Mouse (Mus musculus) kidney, adult 8-10 months (tissue): ENCODE data around the gene Mib2.
"Not testable (repeated sequence)": the region's sequence is repeated elsewhere in the genome, so short reads cannot be mapped to it uniquely, and the experiment has no call there.

ENCODE experiments used
- DNase-seq, 2 experiments: peaks; one replicate each; pipeline ENCODE4 v3.0.0; 2022

The Mib2 gene

DNA sequence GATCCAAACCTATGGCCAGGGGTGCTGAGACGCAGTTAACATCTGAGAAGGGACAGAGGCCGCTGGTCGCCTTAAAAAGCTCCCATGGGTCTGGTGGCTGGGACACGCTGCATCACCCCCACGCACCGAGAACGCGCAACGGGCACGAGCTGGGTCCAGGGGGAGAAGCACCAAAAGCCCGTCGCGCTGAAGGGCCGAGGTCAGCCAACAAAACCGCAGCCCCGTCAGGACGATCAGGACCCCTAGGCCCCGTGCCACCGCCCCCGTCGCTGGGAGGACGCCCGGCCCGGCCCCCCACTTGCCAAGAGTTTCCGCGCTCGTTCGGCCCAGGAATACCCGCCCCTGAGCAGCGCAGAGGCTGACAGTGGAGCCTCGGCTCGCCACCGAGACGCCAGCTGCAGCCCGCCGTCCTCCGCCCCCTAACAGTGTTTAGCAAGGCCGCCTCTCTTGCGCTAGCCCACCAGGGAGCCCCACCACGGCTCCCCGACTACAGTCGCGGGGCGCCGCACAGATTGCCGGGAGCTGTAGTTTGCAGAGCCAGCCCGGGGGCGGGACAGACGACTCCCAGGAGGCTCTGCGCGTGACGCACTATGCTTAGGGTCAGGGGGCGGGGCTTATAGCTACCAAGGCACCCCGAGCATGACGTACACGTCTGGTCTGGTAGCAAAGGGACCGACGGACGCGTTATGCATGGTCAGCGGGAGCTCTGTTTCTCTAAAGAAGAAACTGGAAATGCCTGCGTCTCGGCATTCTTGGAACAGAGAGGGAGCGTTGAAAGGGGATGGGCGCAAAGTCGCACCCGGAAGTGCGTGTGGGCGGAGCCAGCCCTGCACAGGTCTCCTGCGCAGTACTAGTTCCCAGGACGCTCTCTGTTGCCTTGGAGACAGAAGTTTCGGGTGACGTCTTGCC lies at the start of gene Mib2:
Mib2 (minus strand) TSS at position 510 of the 909 bp plus-strand sequence.
- DNase-seq: peak; percentile 95 to 98

DNA sequence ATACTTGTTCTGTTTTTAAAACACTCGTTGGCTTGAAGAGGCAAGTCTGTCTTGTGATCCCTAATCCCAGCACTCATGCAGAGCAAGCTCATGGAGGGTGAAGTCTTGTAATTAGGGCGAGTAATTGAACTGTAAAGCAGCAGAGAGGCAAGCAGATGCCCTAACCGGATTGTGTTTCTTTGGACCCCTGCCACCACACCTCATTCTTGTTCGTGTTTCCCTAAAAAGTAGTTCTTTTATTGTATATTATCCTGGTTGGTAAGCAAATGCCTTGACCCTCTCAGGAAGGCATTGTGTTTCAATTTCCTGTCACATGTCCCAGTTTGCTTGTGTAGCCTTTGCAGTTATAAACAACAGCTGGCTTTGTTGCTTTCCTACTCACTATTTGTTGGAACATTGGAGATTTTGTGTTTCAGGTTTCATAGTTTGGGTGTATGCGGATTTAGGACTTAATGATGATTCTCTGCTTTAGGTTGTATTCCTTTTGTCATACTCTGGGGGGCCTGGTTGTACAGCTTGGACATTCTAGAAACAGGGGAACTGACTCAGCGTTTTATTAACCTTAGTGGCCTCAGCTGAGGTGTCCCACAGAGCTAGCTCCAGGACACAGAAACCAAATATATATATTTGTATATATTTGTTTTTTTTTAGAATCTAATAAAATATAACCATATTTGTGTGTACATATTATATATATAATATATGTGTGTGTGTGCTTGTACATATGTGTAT lies 41.7 kb upstream of the Mib2 start:
- no peak for DNase-seq

DNA sequence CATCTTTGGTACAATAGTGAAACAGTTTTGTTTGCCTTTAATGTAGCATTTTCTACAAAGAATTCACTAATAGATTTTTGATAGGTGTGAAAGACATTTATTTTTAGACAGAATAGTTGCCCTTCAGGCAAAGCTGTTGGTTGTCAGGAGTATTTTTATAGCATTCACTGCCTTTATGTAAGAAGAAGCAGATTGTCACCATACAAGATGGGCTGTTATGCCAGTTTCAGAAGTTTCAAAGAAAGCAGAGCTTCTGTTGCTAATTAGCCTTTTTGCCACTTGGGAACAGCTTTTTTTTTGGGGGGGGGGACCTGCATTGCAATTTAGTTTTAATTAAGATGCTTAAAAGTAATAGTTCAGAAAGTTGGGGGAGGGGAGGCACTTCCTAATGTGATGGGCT lies 40.0 kb upstream of the Mib2 start:
- no peak for DNase-seq

DNA sequence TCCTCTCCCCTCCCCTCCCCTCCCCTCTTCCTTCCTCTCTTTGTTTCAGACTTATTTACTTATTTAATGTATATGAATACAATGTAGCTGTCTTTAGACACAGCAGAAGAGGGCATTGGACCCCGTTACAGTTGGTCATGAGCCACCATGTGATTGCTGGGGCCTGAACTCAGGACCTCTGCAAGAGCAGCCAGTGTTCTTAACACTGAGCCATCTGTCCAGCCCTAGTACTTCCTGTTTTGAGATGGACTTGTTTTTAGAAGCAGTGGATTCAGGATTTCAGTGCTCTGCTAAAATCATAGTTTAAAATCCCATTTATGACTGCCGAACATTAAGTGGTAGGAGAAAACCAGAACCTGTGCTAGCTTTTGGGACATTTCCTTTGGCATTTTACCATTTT lies 39.6 kb upstream of the Mib2 start:
- no peak for DNase-seq

DNA sequence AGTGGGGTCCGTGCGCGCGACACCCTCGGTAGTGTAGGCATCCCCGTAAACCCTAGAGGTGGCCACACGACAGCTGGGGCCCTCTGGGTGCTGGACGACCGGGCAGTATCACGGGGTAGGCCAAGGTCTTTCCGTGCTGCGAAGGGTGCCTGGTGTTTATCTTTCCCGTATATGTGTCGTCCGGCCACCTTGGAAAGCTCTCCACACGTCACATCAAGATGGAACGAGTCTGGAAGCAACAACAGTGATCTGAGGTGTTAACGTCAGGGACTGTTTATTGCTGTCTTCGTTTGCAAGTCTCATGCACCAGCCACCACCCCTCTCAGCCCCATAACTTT lies 36.6 kb upstream of the Mib2 start:
- DNase-seq: no peak

DNA sequence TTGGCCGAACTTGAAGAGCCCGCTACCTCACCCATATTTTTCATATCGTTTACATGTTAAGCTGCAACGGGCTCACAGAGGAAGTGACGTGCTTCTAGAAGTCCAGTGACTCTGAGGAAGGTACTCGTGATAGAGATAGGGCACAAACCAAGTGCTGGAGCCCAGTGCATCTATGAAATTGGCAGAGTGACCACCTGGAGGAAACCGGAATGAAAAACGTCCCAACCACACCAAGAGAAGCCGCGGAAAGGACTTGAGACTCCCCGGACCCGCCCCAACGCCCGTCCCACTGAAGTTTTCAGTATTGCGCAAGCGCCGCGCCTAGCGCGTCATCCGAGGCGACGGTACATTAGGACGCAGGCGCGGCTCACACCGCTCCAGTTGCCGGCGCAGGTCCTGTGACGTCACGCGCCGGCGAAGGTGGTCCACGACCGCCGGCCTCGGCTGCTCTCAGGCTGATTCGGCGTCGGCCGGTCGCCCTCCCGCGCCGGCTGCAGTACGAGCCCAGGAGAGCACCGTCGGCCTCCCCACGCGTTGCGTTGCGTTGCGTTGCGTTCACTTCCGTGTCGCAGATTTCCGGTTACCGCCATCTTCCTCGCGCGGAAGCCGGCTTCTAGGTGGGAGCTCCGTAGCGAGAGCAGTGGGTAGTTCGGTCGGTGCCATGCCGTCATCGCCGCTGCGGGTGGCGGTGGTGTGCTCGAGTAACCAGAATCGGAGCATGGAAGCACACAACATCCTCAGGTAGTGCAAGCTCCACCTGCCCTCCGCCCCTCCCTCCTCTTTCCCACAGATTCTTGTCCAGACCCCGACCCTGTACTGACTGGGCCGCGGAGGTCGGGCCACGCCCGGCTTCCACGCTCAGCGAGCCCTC lies 36.0 kb upstream of the Mib2 start, which contains the start of gene Ssu72:
Ssu72 (plus strand) TSS at position 80 of the 871 bp plus-strand sequence.
- DNase-seq: peak; percentile 89 to 94

DNA sequence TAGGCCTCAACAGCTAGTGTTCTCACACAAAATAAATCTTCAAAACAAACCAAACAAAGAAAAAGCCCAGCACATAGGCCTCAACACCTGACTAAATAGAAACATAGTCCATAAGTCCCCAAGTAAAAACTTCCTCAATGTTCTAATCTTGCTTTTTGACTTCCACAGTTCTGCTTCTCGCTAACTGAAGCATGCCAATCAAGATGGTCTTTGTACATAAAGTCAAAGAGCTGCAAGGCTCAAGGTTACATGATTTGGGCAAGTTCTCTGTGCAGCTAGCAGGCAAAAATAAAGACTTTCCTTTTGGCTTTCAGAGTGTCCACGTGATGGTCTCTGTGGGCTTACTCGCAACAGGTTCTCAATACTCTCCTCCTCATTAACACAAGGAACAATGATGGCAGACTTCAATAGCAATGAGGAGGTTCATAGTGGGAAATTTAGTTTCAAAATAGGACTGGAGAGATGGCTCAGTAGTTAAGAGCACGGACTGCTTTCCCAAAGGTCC lies 34.5 kb upstream of the Mib2 start:
- DNase-seq: no peak

DNA sequence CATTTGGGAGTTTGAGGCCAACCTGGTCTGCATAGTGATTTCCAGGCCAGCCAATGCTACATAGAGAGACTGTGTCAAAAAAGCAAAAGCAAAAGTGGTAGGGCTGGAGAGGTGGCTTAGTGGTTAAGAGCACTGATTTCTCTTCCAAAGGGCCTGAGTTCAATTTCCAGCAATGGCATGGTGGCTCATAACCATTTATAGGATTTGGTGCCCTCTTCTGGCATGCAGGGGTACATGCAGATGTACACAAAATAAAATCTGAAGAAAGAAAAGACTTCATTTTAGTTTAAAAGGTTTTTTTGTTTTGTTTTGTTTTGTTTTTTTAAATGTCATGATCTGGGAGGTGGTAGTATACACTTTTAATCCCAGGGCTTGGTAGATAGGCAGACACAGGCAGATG lies 31.4 kb upstream of the Mib2 start:
- DNase-seq: no peak

DNA sequence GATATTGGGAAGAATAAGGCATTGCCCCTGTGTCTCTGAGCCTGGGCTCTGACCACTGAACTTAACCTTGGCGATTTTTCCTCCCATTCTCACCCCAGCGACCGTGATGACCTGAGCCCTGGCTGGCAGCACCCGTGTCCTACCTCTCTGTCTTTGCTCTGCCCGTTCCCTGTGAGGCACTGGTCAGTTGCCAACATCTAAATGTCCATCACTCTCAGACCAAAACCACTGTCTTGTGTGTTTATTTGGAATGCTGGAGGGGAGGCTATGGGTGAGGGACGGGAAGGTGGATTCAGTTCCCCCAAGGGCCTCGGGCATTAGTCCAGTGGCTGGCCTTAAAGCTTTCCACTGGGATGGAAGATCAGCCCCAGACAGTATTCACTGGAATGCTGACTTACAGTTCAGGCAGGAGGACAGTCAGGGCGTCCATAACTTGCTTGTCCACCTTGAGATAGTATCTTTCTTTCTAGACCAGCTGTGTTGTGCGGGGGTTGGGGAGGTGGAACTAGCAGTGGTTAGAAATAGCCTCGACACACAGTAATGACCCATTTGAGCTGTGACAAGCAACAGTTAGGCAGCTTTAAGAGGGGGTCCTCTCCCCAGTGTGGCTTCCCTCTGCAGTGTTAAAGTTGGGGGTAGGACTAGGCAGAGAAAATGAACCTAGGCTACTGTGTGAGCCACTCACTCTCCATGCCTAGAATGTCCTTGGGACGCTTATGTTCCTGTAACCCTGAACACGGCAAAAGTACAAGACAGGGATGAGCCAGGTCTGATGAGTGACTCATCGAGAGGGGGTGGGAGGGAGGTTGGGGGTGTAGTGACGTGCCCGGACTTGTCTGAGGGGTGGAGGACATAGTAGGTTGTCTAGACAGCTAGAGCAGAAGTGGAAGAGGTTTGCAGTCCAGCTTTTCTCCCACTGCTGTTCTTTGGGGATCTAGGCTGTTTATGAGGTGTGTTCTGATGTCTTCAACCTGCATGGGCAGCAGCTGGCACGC lies 27.6 kb upstream of the Mib2 start:
- DNase-seq: no peak

DNA sequence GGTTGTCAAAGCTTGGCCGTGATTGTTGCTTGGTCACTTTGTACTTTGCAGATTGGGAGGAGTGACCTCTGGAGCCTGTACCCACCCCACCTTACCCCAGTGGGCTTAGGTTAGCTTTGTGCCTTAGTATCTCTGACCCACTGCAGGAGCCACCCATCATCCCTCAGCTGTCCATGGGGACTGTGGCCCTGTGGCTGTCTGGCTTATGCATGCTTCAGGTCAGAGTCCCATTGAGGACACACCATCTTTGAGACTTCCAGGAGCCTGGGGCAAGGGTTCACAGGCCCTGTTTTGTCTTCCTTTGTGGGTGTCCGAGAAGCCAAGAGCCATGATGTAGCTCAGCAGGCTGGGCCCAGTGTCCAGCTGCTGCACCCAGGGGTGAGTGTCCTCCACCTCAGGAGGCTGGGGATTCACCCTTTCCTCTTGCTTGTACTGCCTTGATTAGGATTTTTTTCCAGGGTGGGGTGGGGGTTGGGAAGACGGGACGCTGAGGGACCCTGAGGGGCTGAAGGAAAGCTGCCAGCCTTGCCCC lies 26.6 kb upstream of the Mib2 start:
- no peak for DNase-seq

DNA sequence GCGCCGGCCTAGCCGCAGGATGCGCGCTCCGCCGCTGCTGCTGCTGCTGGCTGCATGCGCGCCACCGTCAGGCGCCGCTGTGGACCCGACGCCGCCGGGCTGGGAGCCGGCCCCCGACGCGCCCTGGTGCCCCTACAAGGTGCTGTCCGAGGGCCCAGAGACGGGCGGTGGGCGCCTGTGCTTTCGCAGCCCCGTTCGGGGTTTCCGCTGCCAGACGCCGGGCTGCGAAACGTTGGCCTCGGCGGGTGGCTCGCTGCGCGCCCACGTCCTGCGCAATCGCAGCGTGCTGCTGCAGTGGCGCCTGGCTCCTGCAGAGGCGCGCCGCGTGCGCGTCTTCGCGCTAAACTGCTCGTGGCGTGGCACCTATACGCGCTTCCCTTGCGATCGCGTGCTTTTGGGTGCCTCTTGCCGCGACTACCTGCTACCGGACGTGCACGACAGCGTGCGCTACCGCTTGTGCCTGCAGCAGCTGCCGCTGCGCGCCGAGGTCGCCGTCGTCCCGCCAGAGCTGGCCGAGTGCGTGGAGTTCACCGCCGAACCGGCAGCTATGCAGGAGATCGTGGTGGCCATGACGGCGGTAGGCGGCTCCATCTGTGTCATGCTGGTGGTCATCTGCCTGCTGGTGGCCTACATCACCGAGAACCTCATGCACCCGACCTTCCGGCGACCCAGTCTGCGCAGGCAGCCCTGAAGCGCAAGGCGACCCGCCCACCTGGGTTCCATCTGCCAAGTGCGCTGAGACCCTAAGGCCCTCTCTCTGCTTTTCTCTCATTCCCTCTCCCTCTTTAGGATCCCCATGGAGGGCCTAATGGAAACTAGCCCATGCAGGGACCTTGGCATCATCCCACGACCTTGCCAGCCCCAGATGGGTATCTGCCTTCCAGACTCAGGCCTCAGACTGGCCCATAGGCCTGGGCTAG lies 25.7 kb upstream of the Mib2 start:
- DNase-seq: peak in 1 of 2 experiments; percentile 16

DNA sequence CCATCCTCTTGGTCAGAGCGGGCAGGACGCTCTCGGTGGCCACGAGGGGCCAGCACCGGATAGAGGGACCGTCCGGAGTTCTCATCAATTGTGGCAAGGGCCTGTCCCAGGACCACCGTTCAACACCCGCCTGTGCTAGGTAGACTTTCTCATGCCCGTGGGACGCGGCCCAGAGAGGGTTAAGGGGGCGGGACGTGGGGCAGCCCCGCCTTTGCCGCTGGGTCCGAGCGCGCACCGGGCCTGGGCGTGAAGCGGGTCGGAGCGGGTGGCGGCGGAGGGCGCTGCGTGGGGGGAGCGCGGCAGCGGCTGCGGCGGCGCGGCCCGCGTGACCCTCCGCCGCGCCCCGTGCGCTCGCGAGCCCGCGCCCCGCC lies 25.1 kb upstream of the Mib2 start, which contains the start of gene Fndc10:
Fndc10 (plus strand) TSS at position 232 of the 371 bp plus-strand sequence.
- peak in 1 of 2 experiments; percentile 51 for DNase-seq

DNA sequence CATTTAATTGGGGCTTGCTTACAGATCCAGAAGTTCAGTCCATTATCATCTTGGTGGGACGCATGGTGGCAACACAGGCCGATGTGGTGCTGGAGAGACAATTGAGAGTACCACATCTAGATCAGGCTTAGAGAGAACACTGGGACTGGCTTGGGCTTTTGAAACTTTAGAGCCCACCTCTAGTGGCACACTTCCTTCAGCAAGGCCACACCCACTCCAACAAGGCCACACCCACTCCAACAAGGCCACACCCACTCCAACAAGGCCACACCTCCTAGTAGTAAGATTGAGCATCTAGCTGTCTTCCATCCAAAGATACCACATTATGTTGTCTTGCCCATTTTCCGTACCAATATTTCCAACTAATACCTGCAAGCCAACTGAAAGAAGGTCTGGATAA lies 23.4 kb upstream of the Mib2 start:
- no peak for DNase-seq

DNA sequence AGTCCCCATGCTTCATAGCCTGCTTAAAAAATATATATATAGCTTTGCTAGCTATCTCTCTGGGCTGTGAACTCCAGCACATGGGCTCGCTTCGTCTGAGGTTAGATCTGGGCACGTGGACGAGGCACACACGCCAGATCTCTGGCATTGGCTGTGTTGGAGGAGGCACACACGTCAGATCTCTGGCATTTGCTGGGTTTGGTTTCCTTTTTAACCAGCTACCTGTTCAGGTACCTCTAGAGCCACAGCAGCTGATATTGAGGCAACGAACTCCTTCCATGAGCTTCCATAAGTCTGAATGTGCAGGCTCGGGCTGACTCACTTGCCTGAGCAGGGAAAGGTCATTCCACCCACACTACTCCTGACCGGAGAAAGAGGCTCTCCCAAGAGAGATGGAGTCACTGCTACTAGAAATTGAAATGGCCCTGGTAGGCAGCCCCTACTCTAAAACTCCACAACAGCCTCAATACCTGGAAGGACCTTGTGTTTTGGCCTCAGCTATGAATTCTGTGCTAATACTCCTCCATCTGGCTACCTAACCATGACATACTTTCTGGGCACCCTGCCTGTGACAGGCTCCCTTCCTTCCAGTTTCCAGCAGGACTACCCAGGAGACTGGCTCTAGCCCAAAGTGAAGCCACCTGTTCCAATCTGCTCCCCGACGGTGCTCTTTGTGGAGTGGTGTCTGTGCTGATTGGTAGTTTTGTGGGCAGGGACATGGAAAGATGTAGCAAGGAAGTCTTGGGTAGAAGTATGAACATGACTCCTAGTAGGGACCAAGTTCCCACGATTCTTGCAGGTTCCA lies 21.8 kb upstream of the Mib2 start:
- no peak for DNase-seq

DNA sequence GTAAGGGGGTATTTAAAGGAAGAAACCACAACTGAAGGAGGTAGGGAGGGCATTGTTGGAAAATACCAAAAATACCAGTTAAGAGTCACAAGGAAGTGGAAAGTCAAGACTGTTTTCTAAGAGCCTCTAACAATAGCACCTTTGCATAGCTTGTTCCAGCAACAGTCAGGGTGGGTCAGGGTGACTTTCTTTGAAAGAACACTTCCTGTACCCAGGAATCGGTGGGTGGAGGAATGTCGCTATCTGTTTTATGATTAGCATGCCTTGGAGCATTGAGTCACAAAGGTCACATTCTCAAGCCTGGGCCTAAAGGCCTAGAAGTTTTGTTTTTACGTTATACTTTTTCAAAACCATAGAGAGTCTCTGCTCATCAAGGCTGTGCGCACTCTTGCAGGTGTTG lies 18.8 kb upstream of the Mib2 start:
- DNase-seq: not testable (repeated sequence)

DNA sequence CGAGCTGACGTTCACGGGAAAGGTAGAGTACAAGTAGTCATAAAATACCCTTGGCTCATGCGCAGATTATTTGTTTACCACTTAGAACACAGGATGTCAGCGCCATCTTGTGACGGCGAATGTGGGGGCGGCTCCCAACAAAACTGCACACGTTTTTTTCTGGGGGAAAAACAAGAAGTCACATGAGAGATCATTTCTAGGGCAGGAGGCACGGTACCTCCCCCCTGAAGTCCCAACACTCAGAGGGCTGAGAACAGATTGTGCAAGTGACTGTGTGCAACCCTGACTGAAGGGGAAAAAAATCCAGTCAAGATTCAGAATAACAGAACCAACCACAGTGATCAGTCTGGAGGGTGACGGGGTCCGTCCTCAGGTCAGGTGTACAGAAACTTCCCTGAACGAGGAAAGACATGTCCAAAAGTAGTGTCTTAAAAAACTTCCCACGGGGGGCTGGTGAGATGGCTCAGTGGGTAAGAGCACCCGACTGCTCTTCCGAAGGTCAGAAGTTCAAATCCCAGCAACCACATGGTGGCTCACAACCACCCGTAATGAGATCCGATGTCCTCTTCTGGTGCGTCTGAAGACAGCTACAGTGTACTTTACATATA lies 14.8 kb upstream of the Mib2 start:
- not testable (repeated sequence) for DNase-seq

DNA sequence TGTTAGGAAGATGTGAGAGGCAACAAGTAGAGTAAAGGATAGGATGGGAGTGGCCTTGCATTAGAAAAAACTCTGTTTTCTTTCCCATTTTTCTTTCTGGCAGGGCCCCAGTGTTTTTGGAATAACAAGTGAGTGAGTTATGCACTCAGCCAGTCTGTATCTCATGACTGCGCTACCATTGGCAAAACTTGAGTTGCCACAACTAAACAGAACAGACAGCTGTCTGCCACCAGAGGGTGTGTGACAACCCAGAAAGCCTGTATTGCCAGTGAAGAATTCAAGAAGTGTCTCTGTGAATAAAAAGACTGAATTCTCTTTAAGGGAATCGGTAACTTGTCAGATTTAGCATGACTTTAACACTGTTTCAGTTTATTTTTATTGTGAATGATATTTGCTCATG lies 7.0 kb upstream of the Mib2 start:
- no peak for DNase-seq

DNA sequence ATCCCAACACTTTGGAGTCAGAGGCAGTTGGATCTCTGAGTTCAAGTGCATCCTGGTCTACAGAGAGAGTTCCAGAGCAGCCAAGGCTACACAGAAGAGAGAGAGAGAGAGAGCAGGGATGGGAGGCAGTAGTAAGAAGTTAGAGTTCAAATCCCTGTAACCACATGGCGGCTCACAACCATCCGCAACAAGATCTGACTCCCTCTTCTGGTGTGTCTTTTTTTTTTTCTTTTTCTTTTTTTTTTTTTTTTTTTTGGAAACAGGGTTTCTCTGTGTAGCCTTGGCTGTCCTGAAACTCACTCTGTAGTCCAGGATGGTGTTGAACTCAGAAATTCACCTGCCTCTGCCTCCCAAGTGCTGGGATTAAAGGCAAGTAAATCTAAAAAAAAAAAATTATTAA lies 3.1 kb upstream of the Mib2 start:
- no peak for DNase-seq

DNA sequence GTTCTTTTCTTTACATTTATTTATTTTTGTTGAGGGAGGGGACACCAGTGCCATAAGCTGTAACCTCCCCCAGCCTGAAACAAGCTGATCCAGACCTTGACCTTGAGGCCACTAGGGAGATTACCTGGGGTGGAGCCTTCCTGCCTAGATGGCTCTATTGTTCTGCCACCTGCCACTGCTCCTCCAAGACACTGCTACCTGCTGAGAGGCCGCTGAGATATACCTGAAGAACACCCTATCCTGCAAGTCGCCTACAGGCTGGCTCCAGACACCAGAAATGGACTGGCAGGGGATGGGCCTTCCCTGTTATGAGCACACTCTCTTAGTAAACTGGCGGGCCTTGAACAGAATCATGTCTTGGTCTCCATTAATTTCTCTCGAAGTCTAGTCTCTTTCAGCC lies 1.2 kb upstream of the Mib2 start:
- DNase-seq: not testable (repeated sequence)
